Mouse (Mus musculus) E14TG2a.4 (cell line): ENCODE data around the gene Lman2.

Experiments
- CTCF ChIP-seq: conservative IDR thresholded peaks from 2 replicates; pipeline ENCODE4 v1.5.1; 2014; ENCODE audit warnings: low read length
- NANOG ChIP-seq: IDR thresholded peaks from 2 replicates; pipeline ENCODE4 v1.6.1; 2014; ENCODE audit warnings: borderline replicate concordance, low read length, mixed read lengths
- POU5F1 ChIP-seq: IDR thresholded peaks from 2 replicates; pipeline ENCODE4 v1.6.1; 2014; ENCODE audit warnings: low read length, borderline replicate concordance

DNA sequence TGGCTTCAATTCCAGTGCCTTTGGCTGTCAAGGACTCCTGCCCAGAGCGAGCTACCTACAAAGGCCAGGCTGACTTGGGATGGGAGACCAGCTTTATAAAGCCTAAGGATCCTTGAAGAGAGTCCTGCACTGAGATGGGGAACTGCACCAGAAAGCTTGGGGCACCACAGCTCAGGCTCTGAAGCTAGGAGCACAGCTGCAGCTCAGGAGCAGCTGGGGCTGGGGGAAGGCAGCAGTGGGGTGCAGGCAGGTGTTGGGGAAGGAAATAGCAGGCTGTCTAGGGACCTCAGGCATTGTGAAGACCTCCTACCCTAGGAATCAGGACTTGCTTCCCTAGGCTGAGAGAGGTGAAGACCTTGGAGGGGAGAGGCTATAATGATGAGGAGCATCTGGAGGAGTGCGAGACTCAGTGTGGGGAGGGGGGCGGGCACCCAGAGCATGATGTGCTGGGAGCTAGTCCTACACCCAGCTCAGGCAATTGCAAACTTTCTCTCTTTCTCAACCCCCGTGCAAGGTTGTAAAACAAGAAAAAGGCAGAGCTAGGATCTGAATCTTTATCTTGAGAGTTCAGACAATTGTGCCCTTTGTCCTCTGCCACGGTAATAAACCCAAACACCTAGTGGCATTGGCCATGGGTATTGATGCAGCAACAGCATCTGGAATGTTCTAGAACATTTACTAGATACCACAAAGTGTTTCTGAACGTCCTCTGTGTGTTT is 11.8 kb upstream of the Lman2 start:
- TF ChIP-seq CTCF = no peak
- TF ChIP-seq NANOG = no peak
- no peak for TF ChIP-seq POU5F1
